Mouse (Mus musculus) neutrophil, adult 5-6 weeks (primary cell): ENCODE data around the gene Bbs1. TPM values are rescaled to one million over a fixed set of nuclear protein-coding genes. Genes with fewer than 3 reads are reported as not detected.

Experiments
- ATAC-seq: fragments of 151-379, 151-347 bp; 2 replicates; pipeline ENCODE4 v1.8.0; 2017; ENCODE audit warnings: mild to moderate bottlenecking, moderate TSS enrichment; ENCODE audit not compliant: insufficient number of reproducible peaks, poor library complexity, low FRiP score, severe bottlenecking; ENCODE audit errors: extremely low read depth
- total RNA-seq: library from RNA; stranded (forward); fragments of 200-1000 nt; gene quantifications from 2 replicates; pipeline ENCODE4 v1.2.3, GENCODE M21; 2017

Bbs1 gene
- total RNA-seq, 1 experiment from 2014 or later, result 2.2 TPM

DNA sequence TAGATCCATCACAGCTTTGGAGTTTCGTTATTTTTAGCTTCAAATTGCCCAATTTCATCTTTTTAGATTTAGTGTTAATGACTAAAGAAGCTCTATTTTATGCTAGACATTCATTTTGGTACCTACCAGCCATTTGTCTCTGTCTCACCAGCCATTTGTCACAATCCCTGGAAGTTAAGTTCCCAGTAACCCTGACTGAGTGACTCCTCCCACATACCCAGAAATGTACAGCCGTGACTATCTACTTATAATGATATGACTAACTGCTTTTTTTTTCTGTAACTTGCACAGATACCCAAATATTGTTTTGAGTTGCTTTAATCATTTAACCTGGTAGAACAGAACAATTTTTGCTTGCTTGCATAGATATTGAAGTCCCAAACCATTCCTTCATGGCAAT, 60.6 kb downstream of the Bbs1 start:
- ATAC-seq, result no peak

DNA sequence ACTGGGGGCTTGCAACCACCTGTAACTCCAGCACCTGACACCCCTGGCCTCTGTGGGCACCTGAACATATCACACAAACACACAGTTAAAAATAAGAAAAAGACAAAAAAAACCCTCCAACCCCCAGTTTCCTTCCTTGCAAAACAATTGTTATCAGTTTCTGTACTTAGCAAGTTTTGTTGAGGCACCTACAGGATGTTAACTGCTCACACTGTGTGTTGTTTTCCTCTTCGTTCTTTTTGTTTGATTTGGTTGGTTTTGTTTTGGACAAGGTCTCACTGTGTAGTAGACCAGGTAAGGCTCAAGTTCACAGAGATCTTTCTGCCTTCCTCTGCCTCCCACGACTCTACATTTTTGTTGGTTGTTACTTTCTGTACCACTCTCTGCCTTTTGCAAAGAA, 63.8 kb downstream of the Bbs1 start:
- ATAC-seq, result no peak

DNA sequence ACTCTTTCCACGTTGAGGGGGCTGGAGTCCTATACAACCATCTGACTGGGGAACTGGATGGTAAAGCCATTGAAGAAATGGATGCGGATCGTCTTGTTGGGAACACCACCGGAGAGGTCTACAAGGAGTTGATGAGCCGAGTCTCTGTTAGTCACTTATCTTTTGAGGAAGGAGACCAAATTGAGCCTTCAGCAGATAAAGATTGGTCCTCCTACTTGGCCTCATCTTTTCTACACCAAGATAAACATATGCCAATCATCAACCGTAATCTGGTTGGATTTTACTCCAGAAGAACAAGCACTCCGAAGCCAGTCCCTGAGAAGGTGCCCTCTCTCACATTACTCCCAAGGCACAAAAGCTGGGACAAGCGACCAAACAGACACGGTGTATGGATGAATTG, 65.6 kb downstream of the Bbs1 start:
- no peak for ATAC-seq

DNA sequence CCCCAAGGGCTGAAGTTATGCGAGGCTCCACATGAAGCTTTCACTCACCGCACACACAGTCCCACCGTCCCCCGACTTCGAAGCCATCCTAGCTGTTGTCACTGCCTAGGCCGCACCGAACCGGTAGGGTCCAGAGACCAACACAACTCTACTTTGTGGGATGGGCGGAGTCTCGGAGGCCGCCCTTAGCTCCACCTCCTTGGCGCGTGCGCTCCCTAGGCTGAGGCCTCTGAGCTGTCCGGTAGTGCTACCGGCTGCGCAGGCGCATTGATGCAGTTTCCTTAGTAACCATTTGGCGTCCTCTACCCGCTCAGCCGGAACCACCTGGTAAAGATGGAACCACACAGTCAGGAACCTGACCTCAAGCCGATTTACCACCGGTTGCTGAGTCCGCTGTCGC, 67.3 kb downstream of the Bbs1 start, which contains the start of the genes Ccs and Ccdc87:
Ccs (minus strand) TSS at position 184 of the 400 bp plus-strand sequence.
Ccdc87 (plus strand) TSS at position 218 of the 400 bp plus-strand sequence.
- ATAC-seq, result peak; percentile 95

DNA sequence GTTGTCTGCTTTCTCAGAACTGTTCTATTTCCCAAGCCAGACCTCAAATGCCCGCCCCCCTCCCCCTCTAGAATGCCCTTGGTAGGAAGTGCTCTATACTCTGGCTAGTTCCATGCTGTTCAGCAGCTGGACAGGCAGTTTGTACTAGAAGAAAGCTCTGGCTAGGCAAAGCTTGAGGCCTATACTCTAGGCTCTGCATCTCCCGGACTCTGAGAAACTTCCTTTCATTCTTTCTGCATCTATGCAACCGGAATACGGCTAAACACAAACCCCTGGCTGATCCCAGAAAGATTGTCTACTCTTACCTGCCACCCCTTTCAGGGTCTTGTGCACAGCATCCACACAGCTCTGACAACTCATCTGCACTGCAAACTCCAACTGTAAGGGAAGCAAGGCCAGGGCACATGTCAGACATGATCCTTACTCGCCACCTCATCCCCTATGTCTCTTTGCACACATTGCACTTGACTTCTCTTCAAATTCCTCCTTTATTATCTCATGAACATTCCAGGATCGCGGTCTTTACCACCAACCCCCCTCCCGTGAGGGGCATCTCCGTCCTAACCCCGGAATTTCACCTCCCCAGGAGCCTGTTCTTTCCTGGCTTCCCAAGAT, 67.8 kb downstream of the Bbs1 start:
- ATAC-seq, result no peak

DNA sequence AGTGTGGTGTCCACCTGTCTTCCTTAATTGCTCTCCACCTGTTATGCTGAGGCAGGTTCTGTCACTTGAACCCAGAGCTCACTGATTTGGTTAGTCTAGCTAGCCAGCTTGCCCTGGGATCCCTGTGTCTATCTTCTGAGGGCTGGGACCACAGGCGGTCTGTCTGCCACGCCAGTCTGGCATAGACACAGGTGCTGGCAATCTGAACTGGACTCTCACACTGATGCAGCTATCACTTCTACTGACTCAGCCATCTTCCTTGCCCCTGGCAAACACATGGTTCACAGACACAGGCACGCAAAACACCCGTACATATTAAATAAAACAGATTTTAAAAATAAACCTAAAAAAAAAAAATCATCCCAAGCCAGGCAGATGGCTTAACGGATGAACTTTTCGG, 69.4 kb downstream of the Bbs1 start:
- ATAC-seq, result no peak

Other genes starting within 250 kb of the Bbs1 start
- not detected in 2 replicates for gene Gm960, start 208.0 kb downstream of the Bbs1 start, total RNA-seq
- not detected in 2 replicates for gene Sptbn2, start 195.5 kb downstream of the Bbs1 start, total RNA-seq
- 20.4 and 32.4 TPM in 2 replicates for gene Rbm4b, start 150.1 kb downstream of the Bbs1 start, total RNA-seq
- gene Rbm4, start 112.7 kb downstream of the Bbs1 start, total RNA-seq, result 84.6 and 93.8 TPM in 2 replicates
- gene Gm21992, start 95.0 kb downstream of the Bbs1 start, total RNA-seq, result 17.3 and 24.4 TPM in 2 replicates
- 16.6 and 19.0 TPM in 2 replicates for gene Rbm14, start 95.0 kb downstream of the Bbs1 start, total RNA-seq
- gene Ccs, start 67.3 kb downstream of the Bbs1 start, total RNA-seq, result 10.9 and 16.5 TPM in 2 replicates
- not detected in 2 replicates for gene Ccdc87, start 67.3 kb downstream of the Bbs1 start, total RNA-seq
- gene Ctsf, start 51.5 kb downstream of the Bbs1 start, total RNA-seq, result 0.23 and 0.37 TPM in 2 replicates
- not detected in 2 replicates for gene Actn3, start 28.7 kb downstream of the Bbs1 start, total RNA-seq
- gene Zdhhc24, start 28.0 kb downstream of the Bbs1 start, total RNA-seq, result 8.4 and 9.9 TPM in 2 replicates
- gene Dpp3, start 21.7 kb upstream of the Bbs1 start, total RNA-seq, result 37.8 and 42.8 TPM in 2 replicates
- 0.25 and 0.70 TPM in 2 replicates for gene Peli3, start 36.5 kb upstream of the Bbs1 start, total RNA-seq
- gene Mrpl11, start 55.5 kb upstream of the Bbs1 start, total RNA-seq, result 11.2 and 14.5 TPM in 2 replicates
- gene Npas4, start 83.7 kb upstream of the Bbs1 start, total RNA-seq, result not detected in 2 replicates
- 1.2 TPM in 1 of 2 replicates, not detected in the other for gene Slc29a2, start 117.2 kb upstream of the Bbs1 start, total RNA-seq
- gene B4gat1, start 132.2 kb upstream of the Bbs1 start, total RNA-seq, result 0.49 and 0.81 TPM in 2 replicates
- 2.3 and 4.3 TPM in 2 replicates for gene AC124502.3, start 132.3 kb upstream of the Bbs1 start, total RNA-seq
- gene Brms1, start 134.7 kb upstream of the Bbs1 start, total RNA-seq, result 31.8 and 34.6 TPM in 2 replicates
- gene Rin1, start 143.9 kb upstream of the Bbs1 start, total RNA-seq, result 0.12 and 0.70 TPM in 2 replicates
- gene Cd248, start 161.4 kb upstream of the Bbs1 start, total RNA-seq, result not detected in 2 replicates
- not detected in 2 replicates for gene Tmem151a, start 178.9 kb upstream of the Bbs1 start, total RNA-seq
- gene Yif1a, start 181.9 kb upstream of the Bbs1 start, total RNA-seq, result 6.9 and 10.4 TPM in 2 replicates
- gene Cnih2, start 191.9 kb upstream of the Bbs1 start, total RNA-seq, result not detected in 2 replicates
- 74.5 and 91.6 TPM in 2 replicates for gene Rab1b, start 200.4 kb upstream of the Bbs1 start, total RNA-seq
- 16.7 and 18.7 TPM in 2 replicates for gene Klc2, start 211.9 kb upstream of the Bbs1 start, total RNA-seq